Mouse (Mus musculus): ENCODE measurements around the gene Ppp1r14b. TPM values are rescaled to one million over a fixed set of nuclear protein-coding genes. Genes with fewer than 3 reads are reported as not detected.

The Ppp1r14b gene
- polyA plus RNA-seq, 1 experiment from 2014 or later, result 82.3 TPM

DNA sequence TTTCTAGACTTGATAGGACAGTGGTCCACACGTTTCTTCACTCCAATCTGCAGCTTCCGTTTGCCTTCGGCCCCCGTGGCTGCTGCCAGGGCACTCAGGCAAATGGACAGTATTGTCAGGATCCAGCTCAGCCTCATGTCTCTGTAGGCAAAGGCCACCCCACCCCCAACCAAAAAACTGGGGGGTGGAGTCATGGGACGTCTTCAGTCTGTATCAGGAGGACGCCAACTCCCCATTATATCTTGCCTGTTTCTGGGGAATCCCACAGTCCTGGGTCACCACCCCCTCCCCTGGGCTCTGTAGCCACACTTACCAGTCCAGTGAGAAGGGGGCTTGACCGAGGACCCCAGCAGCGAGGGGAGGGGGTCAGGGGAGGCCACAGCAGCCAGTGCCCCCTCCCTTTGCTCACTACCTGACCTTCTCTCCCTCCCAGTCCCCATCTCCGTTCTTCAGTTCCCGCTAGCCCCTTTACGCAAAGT is 4.3 kb downstream of the Ppp1r14b start:
- Histone ChIP-seq H3K4me3 (peak overlapping the region; percentile 82), H3K27ac (replicated peaks) (peak overlapping the region; percentile 97), H3K4me2 (peak overlapping the region; percentile 87), H3K9me3 (no peaks in the 10 kb centered on the region), H3K27me3 (replicated peaks) (no peaks in the 10 kb centered on the region), H3K36me3 (peaks cover 53% of the 10 kb centered on the region), H3K9ac (peak overlapping the region; percentile 87), H3K4me1 (peaks cover 45% of the 10 kb centered on the region)
- 6% methylated on average over 11 of the region's 11 CpGs for WGBS
- ATAC-seq (ENCODE audit: extremely low read depth, insufficient number of reproducible peaks, low FRiP score, low TSS enrichment), result no peak

DNA sequence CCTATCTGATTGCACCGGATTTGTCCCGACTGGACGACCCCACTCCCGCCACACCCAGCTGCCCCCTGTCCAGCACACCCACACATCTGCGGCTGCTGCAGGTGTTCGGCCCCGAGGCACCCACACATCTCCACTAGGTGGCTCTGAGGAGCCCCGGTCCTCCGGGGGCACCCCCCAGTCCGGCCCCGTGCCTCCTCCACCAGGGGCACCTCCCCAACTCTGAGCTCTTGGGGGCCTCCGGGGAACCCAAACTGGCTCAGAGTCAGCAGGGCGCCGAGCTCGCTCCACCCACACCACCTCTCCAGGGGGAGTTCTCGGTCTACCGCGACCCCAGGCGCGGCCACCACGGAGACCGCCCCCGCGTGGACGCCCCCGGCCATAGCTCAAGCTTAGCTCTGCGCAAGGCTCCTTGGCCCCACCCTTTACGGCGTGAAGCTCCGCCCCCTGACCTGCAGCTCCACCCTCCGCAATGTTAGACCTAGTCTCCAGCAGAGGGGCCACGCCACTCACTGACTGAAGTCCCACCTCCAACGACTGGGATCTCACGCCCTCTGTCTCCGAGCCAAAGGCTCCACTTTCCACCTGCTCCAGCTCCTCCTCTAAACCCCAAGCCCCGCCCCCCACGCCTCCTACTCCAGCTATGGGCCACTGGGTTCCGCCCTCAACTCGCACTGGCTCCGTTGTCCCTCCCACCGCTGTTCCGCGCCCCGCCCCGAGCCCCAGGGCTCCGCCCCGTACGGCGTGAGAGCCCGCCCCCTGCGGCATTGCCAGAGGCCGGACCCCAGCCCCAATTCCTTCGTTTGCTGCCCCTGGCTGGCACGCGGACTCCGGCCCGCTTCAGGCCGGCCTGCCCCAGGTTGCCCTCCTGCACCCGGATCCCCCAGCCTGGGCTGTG is 5.0 kb downstream of the Ppp1r14b start:
- under 1% methylated on average over 58 of the region's 59 CpGs for WGBS
- H3K9me3 ChIP-seq, result no peaks in the 10 kb centered on the region

DNA sequence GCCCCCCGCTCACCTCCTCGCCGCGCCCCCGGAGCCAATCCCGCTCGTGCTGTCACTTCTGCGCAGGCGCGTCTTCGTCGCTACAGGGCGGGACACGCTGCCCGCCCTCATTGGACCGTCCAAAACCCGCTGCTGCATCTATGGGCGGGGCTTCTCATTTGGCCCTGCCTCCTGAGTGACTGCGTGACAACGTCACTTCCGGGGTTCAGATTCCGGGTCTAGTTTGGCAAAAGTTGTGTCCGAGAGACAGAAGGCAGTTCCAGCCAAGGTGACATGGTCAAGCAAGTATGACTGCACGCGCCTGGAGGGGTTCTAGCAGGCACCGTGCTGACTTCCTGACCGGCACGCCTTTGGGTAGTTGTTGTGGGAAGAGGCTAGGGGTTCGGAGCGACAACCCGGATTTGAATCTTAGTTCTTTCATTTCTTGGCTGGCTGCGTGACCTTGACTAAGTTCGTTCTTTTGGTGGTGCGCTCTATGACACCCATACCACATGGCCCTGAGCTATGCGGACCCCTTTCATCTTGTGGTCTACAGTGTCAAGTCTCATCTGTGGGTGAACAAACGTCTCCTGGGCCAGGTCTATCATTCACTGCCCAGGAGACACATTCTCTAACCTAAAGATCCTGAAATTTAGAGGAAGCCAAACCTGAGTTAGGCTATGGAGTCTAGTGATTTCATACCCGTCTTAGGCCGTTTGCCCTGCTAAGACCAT is 5.8 kb downstream of the Ppp1r14b start, which contains the start of gene Fkbp2:
Fkbp2 (minus strand) TSS at position 121 of the 713 bp plus-strand sequence.
- peak; percentile 84 for ATAC-seq (ENCODE audit: extremely low read depth, insufficient number of reproducible peaks, low FRiP score, low TSS enrichment)
- WGBS, result 1% methylated on average over 38 of the region's 38 CpGs
- Histone ChIP-seq H3K27me3 (replicated peaks) (no peaks in the 10 kb centered on the region), H3K36me3 (peaks cover 67% of the 10 kb centered on the region), H3K4me1 (peaks cover 52% of the 10 kb centered on the region), H3K9me3 (no peaks in the 10 kb centered on the region), H3K9ac (peak within 1 kb of the TSS; percentile 94), H3K4me2 (peak within 1 kb of the TSS; percentile 87), H3K27ac (replicated peaks) (peak within 1 kb of the TSS; percentile 97), H3K4me3 (peak within 1 kb of the TSS; percentile 82)

More for the DNA sequence above, 5.0 kb downstream of the Ppp1r14b start:
- Histone ChIP-seq H3K27me3 (replicated peaks) (no peaks in the 10 kb centered on the region), H3K9ac (peak overlapping the region; percentile 94), H3K4me1 (peaks cover 46% of the 10 kb centered on the region), H3K4me2 (peak overlapping the region; percentile 87), H3K4me3 (peak overlapping the region; percentile 82), H3K27ac (replicated peaks) (peak overlapping the region; percentile 97), H3K36me3 (peaks cover 58% of the 10 kb centered on the region)
- ATAC-seq (ENCODE audit: extremely low read depth, insufficient number of reproducible peaks, low FRiP score, low TSS enrichment), result peak; percentile 88

DNA sequence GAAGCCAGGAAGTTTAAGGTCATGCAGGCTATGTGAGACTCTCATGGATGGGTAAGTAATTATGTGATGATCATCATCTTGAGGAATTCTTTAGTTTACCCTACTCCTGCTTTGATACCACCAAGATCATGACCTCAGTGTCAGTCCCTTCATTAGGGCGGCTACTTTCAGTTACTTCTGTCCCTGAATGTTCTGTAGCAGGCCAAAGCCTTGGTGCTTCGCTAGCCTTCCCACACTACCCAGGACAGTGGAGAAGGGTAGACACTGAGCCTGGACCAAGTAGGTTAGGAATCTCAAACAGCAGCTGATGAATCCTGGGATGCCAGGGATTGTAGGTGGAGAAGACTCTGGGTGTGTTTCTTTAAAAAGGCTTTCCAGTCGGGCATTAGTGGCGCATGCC is 6.7 kb downstream of the Ppp1r14b start:
- peaks cover 72% of the 10 kb centered on the region for H3K36me3 ChIP-seq
- H3K4me2 ChIP-seq, result peak overlapping the region; percentile 87
- H3K4me3 ChIP-seq, result peak overlapping the region; percentile 82
- peak overlapping the region; percentile 94 for H3K9ac ChIP-seq
- peaks cover 56% of the 10 kb centered on the region for H3K4me1 ChIP-seq
- H3K9me3 ChIP-seq, result no peaks in the 10 kb centered on the region
- peak overlapping the region; percentile 97 for H3K27ac ChIP-seq (replicated peaks)
- no peak for ATAC-seq (ENCODE audit: extremely low read depth, insufficient number of reproducible peaks, low FRiP score, low TSS enrichment)
- H3K27me3 ChIP-seq (replicated peaks), result no peaks in the 10 kb centered on the region
- 85% methylated on average over 4 of the region's 4 CpGs for WGBS

DNA sequence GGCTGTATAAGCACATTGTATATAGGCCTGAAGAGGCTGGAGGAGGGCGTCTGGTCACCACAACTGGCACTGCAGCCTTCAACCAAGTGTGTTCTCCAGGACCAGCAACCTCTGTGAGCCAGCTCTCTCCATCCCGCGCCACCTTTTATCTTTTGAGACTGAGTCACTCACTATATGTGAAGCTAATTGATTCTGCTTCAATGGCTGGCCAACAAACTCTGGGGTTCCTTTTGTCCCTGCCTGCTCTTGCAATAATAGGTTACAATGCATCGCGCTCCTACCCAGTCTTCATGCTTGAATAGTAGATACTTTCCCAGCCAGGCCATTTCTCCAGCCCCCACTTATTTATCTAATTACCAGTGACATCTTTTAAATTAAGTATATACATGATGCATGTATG is 8.9 kb downstream of the Ppp1r14b start:
- no peak overlapping the region for H3K4me3 ChIP-seq
- H3K27me3 ChIP-seq (replicated peaks), result no peaks in the 10 kb centered on the region
- H3K9ac ChIP-seq, result no peak overlapping the region
- H3K4me1 ChIP-seq, result peaks cover 48% of the 10 kb centered on the region
- no peak overlapping the region for H3K4me2 ChIP-seq
- ATAC-seq (ENCODE audit: extremely low read depth, insufficient number of reproducible peaks, low FRiP score, low TSS enrichment), result no peak
- no peak overlapping the region for H3K27ac ChIP-seq (replicated peaks)
- 94% methylated on average over 5 of the region's 5 CpGs for WGBS
- H3K9me3 ChIP-seq, result no peaks in the 10 kb centered on the region
- H3K36me3 ChIP-seq, result peaks cover 51% of the 10 kb centered on the region

DNA sequence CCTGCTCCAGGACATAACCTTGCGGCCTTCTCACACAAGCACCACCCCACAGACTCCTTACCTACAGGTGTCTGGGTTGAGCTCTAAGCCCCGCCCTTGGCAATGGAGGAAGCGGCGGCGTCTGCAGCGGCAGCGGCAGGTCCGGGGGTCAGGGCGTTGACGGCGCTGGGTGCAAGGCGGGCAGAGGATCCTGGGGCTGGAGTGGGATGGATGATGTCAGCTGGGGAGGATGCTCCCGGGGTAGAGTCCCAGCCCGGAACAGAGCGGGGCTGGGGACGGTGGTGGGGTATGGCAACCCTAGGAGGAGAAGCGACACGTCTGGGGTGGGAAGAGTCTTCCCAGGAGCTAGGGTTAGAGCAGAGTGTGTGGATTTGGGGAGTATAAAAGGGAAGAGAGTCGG is 10.5 kb downstream of the Ppp1r14b start:
- Histone ChIP-seq H3K9me3 (no peaks in the 10 kb centered on the region), H3K9ac (peak overlapping the region; percentile 100; the same call in 1 of the 2 replicates), H3K36me3 (peaks cover 54% of the 10 kb centered on the region), H3K4me1 (peaks cover 40% of the 10 kb centered on the region), H3K27me3 (replicated peaks) (no peaks in the 10 kb centered on the region), H3K4me3 (no peak overlapping the region), H3K27ac (replicated peaks) (no peak overlapping the region), H3K4me2 (peak overlapping the region; percentile 75; the same call in 1 of the 2 replicates)
- 81% methylated on average over 19 of the region's 19 CpGs for WGBS
- ATAC-seq (ENCODE audit: extremely low read depth, insufficient number of reproducible peaks, low FRiP score, low TSS enrichment), result no peak

DNA sequence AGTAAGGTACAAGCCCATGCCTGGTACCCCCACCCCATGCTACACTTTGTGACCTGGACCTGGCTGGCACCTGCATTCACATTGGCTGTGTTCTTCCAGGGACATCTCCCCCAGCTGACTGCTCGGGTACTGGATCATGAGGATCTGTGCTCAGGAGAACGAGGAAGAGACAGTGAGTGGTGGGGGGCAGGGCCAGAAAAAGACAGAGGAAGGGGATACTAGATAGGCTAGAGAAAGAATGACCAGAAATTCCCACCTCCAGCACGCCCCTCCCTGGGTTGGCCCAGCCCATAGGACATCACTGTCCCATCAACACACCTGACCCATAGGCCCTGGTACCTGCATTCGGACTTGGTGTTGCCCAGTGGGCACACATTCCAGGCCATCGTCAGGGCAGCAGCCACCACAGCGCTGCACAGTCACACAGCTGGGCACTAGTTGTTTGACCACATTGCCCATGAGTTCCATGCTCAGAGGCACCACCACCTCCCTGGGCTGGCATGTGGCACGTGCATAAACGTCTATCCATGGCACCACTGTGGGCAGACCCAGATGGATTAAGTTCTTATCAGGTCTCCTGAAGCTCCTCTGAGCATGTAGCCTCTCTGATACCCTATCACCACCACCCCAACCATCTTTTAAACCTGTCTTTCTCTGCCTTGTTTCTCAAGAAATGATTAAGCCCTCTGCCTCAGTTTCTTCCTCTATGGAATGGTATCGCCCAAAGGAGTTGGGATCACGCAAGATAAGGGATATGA is 11.4 kb downstream of the Ppp1r14b start:
- Histone ChIP-seq H3K36me3 (peaks cover 54% of the 10 kb centered on the region), H3K9ac (peak overlapping the region; percentile 100), H3K4me3 (peak overlapping the region; percentile 88), H3K27me3 (replicated peaks) (no peaks in the 10 kb centered on the region), H3K27ac (replicated peaks) (peak overlapping the region; percentile 98), H3K4me1 (peaks cover 36% of the 10 kb centered on the region), H3K4me2 (peak overlapping the region; percentile 75), H3K9me3 (no peaks in the 10 kb centered on the region)
- ATAC-seq (ENCODE audit: extremely low read depth, insufficient number of reproducible peaks, low FRiP score, low TSS enrichment), result no peak
- 65% methylated on average over 10 of the region's 10 CpGs for WGBS

DNA sequence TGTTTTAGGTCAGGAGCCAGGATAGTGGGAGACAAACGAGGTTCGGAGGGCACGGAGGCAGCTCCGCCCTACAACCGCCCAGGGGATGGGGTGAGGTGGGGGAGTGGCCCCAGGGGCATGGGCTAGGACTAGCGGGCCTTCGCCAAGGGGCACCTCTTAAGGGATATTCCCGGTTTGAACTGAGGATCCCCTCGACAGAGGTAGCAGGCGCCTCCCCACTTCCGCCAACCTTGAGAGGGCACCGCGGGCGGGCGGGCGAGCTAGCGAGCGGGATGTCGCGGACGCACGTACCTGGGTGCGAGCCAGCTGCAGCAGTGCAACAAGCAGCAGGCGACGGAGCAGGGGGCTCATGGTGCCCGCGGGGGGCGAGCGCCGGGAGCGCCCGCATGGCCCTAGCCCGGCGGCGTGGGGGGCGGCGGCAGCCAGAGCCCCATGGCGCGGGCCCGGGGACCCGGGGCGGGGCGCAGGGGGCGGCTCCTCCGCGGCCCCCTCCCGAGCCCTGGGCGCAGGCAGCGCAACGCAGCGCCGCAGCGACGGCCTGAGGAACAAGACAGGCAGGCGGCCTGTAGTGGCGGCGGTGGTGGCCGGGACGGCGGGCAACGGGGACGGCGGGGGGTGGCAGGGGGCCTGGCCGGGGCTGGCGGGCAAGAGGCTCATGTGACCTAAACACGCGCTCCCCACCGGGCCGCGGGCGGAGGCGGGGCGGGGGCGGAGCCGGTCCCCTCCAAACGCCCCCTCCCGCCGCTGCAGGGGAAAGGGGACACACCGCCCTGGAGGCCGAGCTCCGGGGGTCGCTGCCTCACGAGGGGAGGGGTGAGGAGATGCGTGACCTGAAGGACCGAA is 12.5 kb downstream of the Ppp1r14b start, which contains the start of gene Vegfb:
Vegfb (minus strand) TSS at position 591 of the 843 bp plus-strand sequence.
- Histone ChIP-seq H3K27ac (replicated peaks) (peak within 1 kb of the TSS; percentile 98), H3K9me3 (no peaks in the 10 kb centered on the region), H3K27me3 (replicated peaks) (no peaks in the 10 kb centered on the region), H3K4me3 (peak within 1 kb of the TSS; percentile 88), H3K4me2 (peak within 1 kb of the TSS; percentile 75), H3K36me3 (peaks cover 43% of the 10 kb centered on the region), H3K4me1 (peaks cover 36% of the 10 kb centered on the region), H3K9ac (peak within 1 kb of the TSS; percentile 100)
- ATAC-seq (ENCODE audit: extremely low read depth, insufficient number of reproducible peaks, low FRiP score, low TSS enrichment), result peak; percentile 44
- WGBS, result under 1% methylated on average over 52 of the region's 85 CpGs

DNA sequence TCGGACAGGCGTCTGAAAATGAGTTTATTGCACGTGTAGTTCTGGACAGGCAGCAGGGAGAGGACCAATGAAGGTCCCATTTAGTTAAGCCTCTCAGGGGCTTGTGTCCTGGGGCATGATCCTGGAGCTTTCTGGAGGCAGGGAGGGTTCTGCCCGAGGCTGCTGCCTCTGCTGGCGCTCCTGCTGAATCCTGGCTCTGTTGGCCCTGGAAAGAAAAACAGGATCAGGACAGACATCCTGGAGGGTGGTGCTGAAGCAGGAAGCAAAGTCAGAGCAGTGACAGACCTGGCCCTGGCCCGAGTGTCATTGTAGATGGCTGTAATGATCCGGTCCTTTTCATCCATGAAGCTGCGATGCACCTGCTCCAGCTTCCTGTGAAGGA is 13.1 kb downstream of the Ppp1r14b start:
- H3K9me3 ChIP-seq, result no peaks in the 10 kb centered on the region
- H3K27me3 ChIP-seq (replicated peaks), result no peaks in the 10 kb centered on the region
- H3K36me3 ChIP-seq, result peaks cover 36% of the 10 kb centered on the region
- peak overlapping the region; percentile 98 for H3K27ac ChIP-seq (replicated peaks)
- H3K4me2 ChIP-seq, result peak overlapping the region; percentile 75
- no peak for ATAC-seq (ENCODE audit: extremely low read depth, insufficient number of reproducible peaks, low FRiP score, low TSS enrichment)
- H3K4me3 ChIP-seq, result peak overlapping the region; percentile 88
- 3% methylated on average over 8 of the region's 8 CpGs for WGBS
- H3K9ac ChIP-seq, result peak overlapping the region; percentile 100
- H3K4me1 ChIP-seq, result peaks cover 37% of the 10 kb centered on the region

DNA sequence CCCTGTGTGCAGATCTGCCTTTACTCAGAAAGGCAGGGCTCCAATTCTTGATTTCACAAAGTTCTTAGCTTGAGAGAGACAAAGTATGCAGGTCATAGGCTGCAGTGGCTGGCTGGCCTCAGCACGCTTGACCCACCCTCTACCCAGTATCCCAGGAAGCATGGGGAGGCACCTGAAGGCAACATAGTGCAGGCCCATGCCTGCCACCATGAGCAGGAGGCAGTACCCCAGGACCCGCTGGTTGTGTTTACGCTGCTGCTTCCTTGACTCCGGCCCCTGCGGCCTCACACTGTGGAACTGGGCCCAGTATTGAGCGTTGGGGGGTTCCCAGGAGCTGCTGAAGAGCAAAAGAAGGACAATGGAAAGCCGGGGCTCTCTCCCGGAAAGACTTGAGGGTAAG is 14.5 kb downstream of the Ppp1r14b start:
- Histone ChIP-seq H3K36me3 (peaks cover 23% of the 10 kb centered on the region), H3K9ac (no peak overlapping the region), H3K27me3 (replicated peaks) (no peaks in the 10 kb centered on the region), H3K4me3 (no peak overlapping the region), H3K4me2 (no peak overlapping the region), H3K9me3 (no peaks in the 10 kb centered on the region), H3K4me1 (peaks cover 46% of the 10 kb centered on the region), H3K27ac (replicated peaks) (no peak overlapping the region)
- ATAC-seq (ENCODE audit: extremely low read depth, insufficient number of reproducible peaks, low FRiP score, low TSS enrichment), result no peak
- WGBS, result 86% methylated on average over 8 of the region's 8 CpGs
